Mouse (Mus musculus) small intestine, adult 2 months (tissue): ENCODE results near the gene Capn11. TPM values are rescaled to one million over a fixed set of nuclear protein-coding genes. Genes with fewer than 3 reads are reported as not detected.

Experiments
- H3K27ac ChIP-seq: fragments of 200-500 bp; 2 replicates; pipeline ENCODE4 v1.5.1; 2012; ENCODE audit warnings: low read depth, low read length, control low read depth, inconsistent platforms; ENCODE audit not compliant: insufficient read depth
- H3K27me3 ChIP-seq: fragments of 200-500 bp; 2 replicates; pipeline ENCODE4 v1.6.1; 2012; ENCODE audit warnings: mild to moderate bottlenecking, moderate library complexity, low read length, inconsistent platforms; ENCODE audit not compliant: control insufficient read depth, insufficient read depth
- H3K36me3 ChIP-seq: fragments of 200-500 bp; 2 replicates; pipeline ENCODE4 v1.6.1; 2012; ENCODE audit warnings: mild to moderate bottlenecking, low read length, control low read depth, inconsistent platforms; ENCODE audit not compliant: control insufficient read depth, insufficient read depth
- H3K4me1 ChIP-seq: fragments of 200-500 bp; 2 replicates; pipeline ENCODE4 v1.6.1; 2012; ENCODE audit warnings: low read length, inconsistent platforms, mixed read lengths; ENCODE audit not compliant: control insufficient read depth, insufficient read depth, insufficient read length
- H3K4me3 ChIP-seq: fragments of 200-500 bp; 2 replicates; pipeline ENCODE4 v1.5.1; 2012; ENCODE audit warnings: low read depth, mild to moderate bottlenecking, control low read depth, inconsistent platforms, low read length, moderate library complexity
- CTCF ChIP-seq: fragments of 200-500 bp; IDR thresholded peaks from 2 replicates; pipeline ENCODE4 v1.5.1; 2012; ENCODE audit warnings: low read depth, mild to moderate bottlenecking, control low read depth, inconsistent platforms, low read length, moderate library complexity, mixed read lengths; ENCODE audit not compliant: insufficient replicate concordance, insufficient read length; ENCODE audit errors: extremely low read depth
- POLR2A ChIP-seq: fragments of 200-500 bp; IDR thresholded peaks from 2 replicates; pipeline ENCODE4 v1.6.1; 2012; ENCODE audit warnings: low read depth, mild to moderate bottlenecking, control low read depth, inconsistent platforms, low read length, moderate library complexity
- WGBS: fragments of 180-500 bp; shearing (Covaris S2); methylation state at CpG from one replicate; pipeline ENCODE4 v1.1.7; 2018; 5-methylcytosine and 5-hydroxymethylcytosine counted together
- polyA plus RNA-seq: library from polyadenylated mRNA; depleted of rRNA; stranded (reverse); fragments of >200 nt; gene quantifications from 2 replicates; pipeline ENCODE4 v1.2.3, GENCODE M21; 2012; rRNA removed

Capn11 gene
- polyA plus RNA-seq, 1 experiment, result not detected

DNA sequence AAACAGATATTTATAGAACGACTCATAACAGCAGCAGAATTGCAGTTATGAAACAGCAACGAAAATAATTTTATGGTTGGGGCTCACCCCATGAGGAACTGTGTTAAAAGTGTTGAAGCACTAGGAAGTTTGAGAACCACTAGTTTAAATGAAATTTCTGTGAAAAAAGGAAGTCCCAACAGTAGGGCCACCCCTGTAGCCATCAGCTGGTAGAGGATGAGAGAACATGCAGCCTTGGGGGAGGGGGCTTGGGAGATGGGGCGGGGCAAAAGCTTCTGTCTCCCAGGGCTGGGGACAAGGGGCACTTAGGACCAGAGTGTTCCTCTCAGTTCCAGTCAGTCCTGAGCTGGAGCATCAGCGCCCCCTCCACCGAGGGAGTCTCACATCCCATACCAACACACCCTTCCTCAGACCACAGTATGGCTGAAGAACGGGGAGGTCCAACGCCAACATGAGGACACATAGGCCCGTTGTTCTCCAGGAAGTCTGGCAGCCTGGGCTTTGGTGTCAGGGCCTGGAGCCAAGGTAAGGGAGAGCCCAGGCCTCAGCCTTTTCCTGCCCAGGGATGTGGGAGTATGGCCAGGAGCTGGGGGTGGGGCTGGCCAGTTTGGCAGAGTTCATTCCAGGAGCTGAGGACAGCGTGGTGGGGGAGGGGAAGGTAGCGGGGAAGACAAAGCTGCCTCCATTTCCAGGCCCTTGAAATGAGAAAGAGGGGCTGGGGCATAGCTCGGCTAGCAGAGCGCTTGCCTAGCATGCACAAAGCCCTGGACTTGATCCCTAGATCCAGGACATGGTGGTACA, 74.8 kb downstream of the Capn11 start:
- no peaks in the 10 kb centered on the region for H3K27me3 ChIP-seq
- H3K4me3 ChIP-seq, result peak overlapping the region; percentile 31
- H3K4me1 ChIP-seq, result peaks cover 3% of the 10 kb centered on the region
- peak overlapping the region; percentile 61 for H3K27ac ChIP-seq
- WGBS, result 54% methylated on average over 12 of the region's 12 CpGs
- TF ChIP-seq CTCF (no peak), POLR2A (no peak)
- no peaks in the 10 kb centered on the region; the same call in 1 of the 2 replicates for H3K36me3 ChIP-seq

- peak; percentile 62; the same call in 1 of the 2 replicates for TF ChIP-seq CTCF
- no peak for TF ChIP-seq POLR2A
- WGBS, result 58% methylated on average over 6 of the region's 6 CpGs
Measured at GRCm38 (mm10) chr17:45582715-45583355, 76.3 kb downstream of the Capn11 start.

GRCm38 (mm10) chr17:45582188-45582587, 76.9 kb downstream of the Capn11 start:
- H3K27ac ChIP-seq, result no peak overlapping the region
- no peak for TF ChIP-seq CTCF
- TF ChIP-seq POLR2A, result no peak
- no peaks in the 10 kb centered on the region; the same call in 1 of the 2 replicates for H3K36me3 ChIP-seq
- 75% methylated on average over 6 of the region's 6 CpGs for whole genome bisulfite sequencing
- no peaks in the 10 kb centered on the region for H3K27me3 ChIP-seq
- peaks cover 3% of the 10 kb centered on the region for H3K4me1 ChIP-seq
- H3K4me3 ChIP-seq, result no peak overlapping the region

More at GRCm38 (mm10) chr17:45582715-45583355, 76.3 kb downstream of the Capn11 start:
- peaks cover 3% of the 10 kb centered on the region for H3K4me1 ChIP-seq
- no peaks in the 10 kb centered on the region; the same call in 1 of the 2 replicates for H3K36me3 ChIP-seq
- no peaks in the 10 kb centered on the region for H3K27me3 ChIP-seq
- no peak overlapping the region for H3K4me3 ChIP-seq
- H3K27ac ChIP-seq, result no peak overlapping the region

GRCm38 (mm10) chr17:45581567-45581983, 77.5 kb downstream of the Capn11 start:
- H3K4me1 ChIP-seq, result peaks cover 3% of the 10 kb centered on the region
- 0% methylated on average over 2 of the region's 2 CpGs for WGBS
- TF ChIP-seq POLR2A, result no peak
- TF ChIP-seq CTCF, result peak; percentile 47; the same call in 1 of the 2 replicates
- H3K27ac ChIP-seq, result no peak overlapping the region
- H3K27me3 ChIP-seq, result no peaks in the 10 kb centered on the region
- H3K36me3 ChIP-seq, result no peaks in the 10 kb centered on the region; the same call in 1 of the 2 replicates
- H3K4me3 ChIP-seq, result no peak overlapping the region

DNA sequence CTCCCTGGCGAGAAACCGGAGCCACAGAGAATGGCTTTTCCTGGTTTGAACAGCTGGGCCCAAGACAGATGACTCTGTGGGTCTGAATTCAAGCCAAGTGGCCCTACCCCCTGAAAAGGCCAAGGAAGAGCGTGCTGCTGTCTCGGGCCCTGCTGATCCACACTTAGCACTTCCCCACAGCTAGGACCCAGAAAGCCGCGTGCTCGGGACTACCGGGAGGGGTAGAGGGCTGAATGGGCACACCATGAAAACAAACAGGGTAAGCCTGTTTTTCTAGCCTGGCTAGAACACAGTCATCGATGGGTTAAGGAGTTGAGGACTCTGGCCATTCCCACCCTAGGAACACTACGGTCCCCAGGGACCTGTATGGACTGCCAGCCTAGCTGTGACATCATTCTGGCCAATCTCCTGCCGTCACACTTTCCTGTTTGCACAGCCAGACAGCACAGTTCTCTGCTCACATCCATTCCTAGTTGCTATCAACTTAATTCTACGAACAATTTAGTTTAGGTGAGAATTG, 78.1 kb downstream of the Capn11 start:
- WGBS, result 16% methylated on average over 12 of the region's 12 CpGs
- Histone ChIP-seq H3K27me3 (no peaks in the 10 kb centered on the region), H3K4me1 (peaks cover 3% of the 10 kb centered on the region), H3K27ac (no peak overlapping the region), H3K4me3 (no peak overlapping the region), H3K36me3 (no peaks in the 10 kb centered on the region)
- TF ChIP-seq POLR2A, result no peak
- TF ChIP-seq CTCF, result no peak

Other genes with a start within 250 kb of the Capn11 start
- gene Cdc5l, start 225.6 kb downstream of the Capn11 start, polyA plus RNA-seq, result 2.1 and 4.2 TPM in 2 replicates
- not detected in 2 replicates for gene Spats1, start 183.9 kb downstream of the Capn11 start, polyA plus RNA-seq
- 9.8 and 10.5 TPM in 2 replicates for gene Aars2, start 152.5 kb downstream of the Capn11 start, polyA plus RNA-seq
- gene Tcte1, start 135.9 kb downstream of the Capn11 start, polyA plus RNA-seq, result 0.04 TPM in 2 replicates
- 0.53 and 0.94 TPM in 2 replicates for gene Tmem151b, start 109.6 kb downstream of the Capn11 start, polyA plus RNA-seq
- gene Nfkbie, start 103.6 kb downstream of the Capn11 start, polyA plus RNA-seq, result 4.6 and 6.2 TPM in 2 replicates
- gene Slc35b2, start 95.5 kb downstream of the Capn11 start, polyA plus RNA-seq, result 98.2 and 105 TPM in 2 replicates
- gene Hsp90ab1, start 86.1 kb downstream of the Capn11 start, polyA plus RNA-seq, result 93.8 and 157 TPM in 2 replicates
- 26.1 and 35.2 TPM in 2 replicates for gene Slc29a1, start 59.7 kb downstream of the Capn11 start, polyA plus RNA-seq
- 0.75 and 5.8 TPM in 2 replicates for gene Mymx, start 57.2 kb downstream of the Capn11 start, polyA plus RNA-seq
- 105 and 161 TPM in 2 replicates for gene Mrpl14, start 27.0 kb upstream of the Capn11 start, polyA plus RNA-seq
- gene Tmem63b, start 27.6 kb upstream of the Capn11 start, polyA plus RNA-seq, result 42.6 and 65.0 TPM in 2 replicates
- gene 1600014C23Rik, start 74.5 kb upstream of the Capn11 start, polyA plus RNA-seq, result not detected in 2 replicates